Mouse (Mus musculus) central nervous system, embryonic 18 days (tissue): ENCODE results near the gene Dcun1d1. TPM values are rescaled to one million over a fixed set of nuclear protein-coding genes. Genes with fewer than 3 reads are reported as not detected.

ENCODE experiments used
- polyA plus RNA-seq: library from polyadenylated mRNA; depleted of rRNA; stranded (reverse); fragments of >200 nt; gene quantifications from 2 replicates; pipeline ENCODE4 v1.2.3, GENCODE M21; 2012; rRNA removed

Gene Dcun1d1
- 37.7 and 43.0 TPM in 2 replicates for polyA plus RNA-seq

DNA sequence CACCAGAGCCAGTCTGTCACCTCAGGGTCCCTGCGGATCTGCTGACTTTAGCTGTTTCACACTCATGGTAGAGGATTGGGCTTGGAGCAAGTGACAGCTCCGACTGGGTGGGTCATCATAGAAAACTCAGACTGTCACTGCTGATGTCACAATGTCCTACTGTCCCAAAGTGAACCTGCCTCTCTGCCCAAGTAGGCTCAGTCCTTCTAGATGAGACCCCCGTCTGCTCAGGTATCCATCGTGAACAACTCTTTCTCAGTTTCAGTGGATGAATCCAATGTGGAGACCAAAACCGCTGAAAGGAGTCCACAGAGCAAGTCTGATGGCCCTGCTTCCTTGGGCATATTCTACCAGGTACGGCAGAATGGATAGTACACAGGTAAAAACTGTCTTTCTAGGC, at the start of gene Dcun1d1:
TSS of gene Dcun1d1 (minus strand) at position 101 of the 400 bp plus-strand sequence.

Other genes starting within 250 kb of the Dcun1d1 start
- gene Atp11b, start 183.3 kb downstream of the Dcun1d1 start, polyA plus RNA-seq = 138 and 161 TPM in 2 replicates
- 21.6 and 22.6 TPM in 2 replicates for gene Mccc1, start 63.2 kb upstream of the Dcun1d1 start, polyA plus RNA-seq
- not detected in 2 replicates for gene Ccdc144b, start 116.1 kb upstream of the Dcun1d1 start, polyA plus RNA-seq
- gene Acad9, start 128.5 kb upstream of the Dcun1d1 start, polyA plus RNA-seq = 56.9 and 59.0 TPM in 2 replicates
- gene D3Ertd254e, start 213.6 kb upstream of the Dcun1d1 start, polyA plus RNA-seq = 6.0 TPM in 2 replicates